Mouse (Mus musculus) layer of hippocampus, adult 2 months (tissue): ENCODE results near the gene Gm6657. TPM values are rescaled to one million over a fixed set of nuclear protein-coding genes. Genes with fewer than 3 reads are reported as not detected.

Experiments used
- DNase-seq, 2 experiments: peaks; one replicate each; pipeline ENCODE4 v3.0.0; 2022; ENCODE audit warnings: low spot score in 2 of 2
- H3K27ac ChIP-seq: fragments of 200-600 bp; 2 replicates; pipeline ENCODE4 v1.8.1; 2022
- H3K4me3 ChIP-seq: fragments of 200-600 bp; 2 replicates; pipeline ENCODE4 v1.8.1; 2022; ENCODE audit warnings: mild to moderate bottlenecking
- CTCF ChIP-seq: fragments of 200-600 bp; conservative IDR thresholded peaks from 2 replicates; pipeline ENCODE4 v1.8.1; 2022; ENCODE audit warnings: antibody characterized with exemption, mild to moderate bottlenecking, moderate library complexity
- long read RNA-seq, 2 experiments: library from polyadenylated mRNA; stranded (forward); transcript quantifications; one replicate each; pipeline ENCODE4 v2.0.0; 2021; ENCODE audit warnings: borderline mapping rate in 2 of 2
- total RNA-seq, 2 experiments: library from RNA; stranded (reverse); gene quantifications; 2 replicates each; pipeline ENCODE4 v1.2.3; 2021

Gm6657 gene
- total RNA-seq = not detected
- long read RNA-seq, experiment 1 = 0 reads
- long read RNA-seq, experiment 2 = 0 reads

GRCm38 (mm10) chr12:78193942-78194341, at the start of gene Gm6657:
Gm6657 (plus strand) TSS chr12:78194242.
- TF ChIP-seq CTCF = no peak
- H3K4me3 ChIP-seq = no peak within 1 kb of the TSS
- no peak within 1 kb of the TSS for H3K27ac ChIP-seq
- DNase-seq = no peak

- no peak overlapping the region for H3K27ac ChIP-seq
- no peak for DNase-seq
- no peak overlapping the region for H3K4me3 ChIP-seq
- TF ChIP-seq CTCF = no peak
These were observed 40.6 kb upstream of the Gm6657 start for GRCm38 (mm10) chr12:78153308-78154002.

- Histone ChIP-seq H3K27ac (no peak overlapping the region), H3K4me3 (no peak overlapping the region)
- no peak for TF ChIP-seq CTCF
- DNase-seq = no peak
These were observed 23.9 kb upstream of the Gm6657 start for GRCm38 (mm10) chr12:78170178-78170577.

- no peak for DNase-seq
- no peak overlapping the region for H3K27ac ChIP-seq
- no peak for TF ChIP-seq CTCF
- no peak overlapping the region for H3K4me3 ChIP-seq
These were observed 20.1 kb upstream of the Gm6657 start for GRCm38 (mm10) chr12:78173945-78174344.

GRCm38 (mm10) chr12:78174671-78175070, 19.4 kb upstream of the Gm6657 start:
- H3K27ac ChIP-seq = no peak overlapping the region
- DNase-seq = no peak
- H3K4me3 ChIP-seq = no peak overlapping the region
- no peak for TF ChIP-seq CTCF

- TF ChIP-seq CTCF = no peak
- Histone ChIP-seq H3K4me3 (no peak overlapping the region), H3K27ac (no peak overlapping the region)
- no peak for DNase-seq
These were observed 12.6 kb upstream of the Gm6657 start for GRCm38 (mm10) chr12:78181452-78181851.

- Histone ChIP-seq H3K27ac (no peak overlapping the region), H3K4me3 (no peak overlapping the region)
- no peak for TF ChIP-seq CTCF
- DNase-seq = no peak
These were observed 1.3 kb downstream of the Gm6657 start for GRCm38 (mm10) chr12:78195368-78195767.

GRCm38 (mm10) chr12:78203646-78204045, 9.6 kb downstream of the Gm6657 start:
- DNase-seq = no peak
- TF ChIP-seq CTCF = no peak
- H3K27ac ChIP-seq = no peak overlapping the region
- H3K4me3 ChIP-seq = no peak overlapping the region

GRCm38 (mm10) chr12:78205915-78206570, 12.0 kb downstream of the Gm6657 start:
- DNase-seq = peak; percentile 46 to 69
- Histone ChIP-seq H3K27ac (peak overlapping the region; percentile 49), H3K4me3 (peak overlapping the region; percentile 33)
- peak; percentile 94 for TF ChIP-seq CTCF

- no peak for DNase-seq
- H3K4me3 ChIP-seq = no peak overlapping the region
- H3K27ac ChIP-seq = peak overlapping the region; percentile 49
- TF ChIP-seq CTCF = no peak
These were observed 12.5 kb downstream of the Gm6657 start for GRCm38 (mm10) chr12:78206571-78206960.

- no peak for DNase-seq
- H3K27ac ChIP-seq = no peak overlapping the region
- TF ChIP-seq CTCF = no peak
- no peak overlapping the region for H3K4me3 ChIP-seq
These were observed 15.8 kb downstream of the Gm6657 start for GRCm38 (mm10) chr12:78209856-78210255.

GRCm38 (mm10) chr12:78215490-78215889, 21.4 kb downstream of the Gm6657 start:
- DNase-seq = no peak
- no peak overlapping the region for H3K27ac ChIP-seq
- H3K4me3 ChIP-seq = no peak overlapping the region
- TF ChIP-seq CTCF = no peak

GRCm38 (mm10) chr12:78219191-78219825, 25.3 kb downstream of the Gm6657 start:
- no peak overlapping the region for H3K4me3 ChIP-seq
- DNase-seq = no peak
- no peak for TF ChIP-seq CTCF
- no peak overlapping the region for H3K27ac ChIP-seq
